Mouse (Mus musculus): ENCODE results near the gene Lag3.
"Not testable (repeated sequence)": the region's sequence is repeated elsewhere in the genome, so short reads cannot be mapped to it uniquely, and the experiment has no call there.

The Lag3 gene

GRCm38 (mm10) chr6:124900056-124900800 is 11.3 kb downstream of the Lag3 start:
- DNase-seq (ENCODE audit: low spot score): no peak

- no peak for DNase-seq (ENCODE audit: low spot score)
Measured at GRCm38 (mm10) chr6:124898359-124898758, 13.1 kb downstream of the Lag3 start.

- DNase-seq (ENCODE audit: low spot score): not testable (repeated sequence)
Measured at GRCm38 (mm10) chr6:124894113-124894512, 17.4 kb downstream of the Lag3 start.

DNA sequence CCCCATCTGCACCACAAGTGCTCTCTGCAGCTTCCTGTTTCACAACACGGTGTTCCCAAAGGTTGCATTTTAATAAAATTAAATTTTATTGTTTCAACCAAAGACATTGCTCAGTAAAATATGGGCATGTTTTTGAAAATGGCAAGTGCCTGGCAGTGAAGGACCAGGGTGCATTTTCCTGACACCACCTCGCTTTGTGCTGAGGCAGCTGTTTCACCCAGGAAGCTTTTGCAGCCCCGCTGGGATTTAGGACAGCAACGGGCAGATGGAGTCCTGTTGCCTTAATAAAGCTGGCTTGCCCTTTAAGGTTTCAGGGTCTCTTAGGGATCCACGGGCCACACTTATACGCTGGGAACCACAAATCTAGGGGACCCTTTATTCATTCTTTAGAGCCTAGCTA is 20.5 kb downstream of the Lag3 start:
- DNase-seq (ENCODE audit: low spot score): no peak

- no peak for DNase-seq (ENCODE audit: low spot score)
Measured at GRCm38 (mm10) chr6:124888555-124889125, 22.9 kb downstream of the Lag3 start.

GRCm38 (mm10) chr6:124887986-124888385 is 23.5 kb downstream of the Lag3 start, which contains the start of gene Cd4:
Cd4 (minus strand) TSS chr6:124888221.
- DNase-seq (ENCODE audit: low spot score): no peak

DNA sequence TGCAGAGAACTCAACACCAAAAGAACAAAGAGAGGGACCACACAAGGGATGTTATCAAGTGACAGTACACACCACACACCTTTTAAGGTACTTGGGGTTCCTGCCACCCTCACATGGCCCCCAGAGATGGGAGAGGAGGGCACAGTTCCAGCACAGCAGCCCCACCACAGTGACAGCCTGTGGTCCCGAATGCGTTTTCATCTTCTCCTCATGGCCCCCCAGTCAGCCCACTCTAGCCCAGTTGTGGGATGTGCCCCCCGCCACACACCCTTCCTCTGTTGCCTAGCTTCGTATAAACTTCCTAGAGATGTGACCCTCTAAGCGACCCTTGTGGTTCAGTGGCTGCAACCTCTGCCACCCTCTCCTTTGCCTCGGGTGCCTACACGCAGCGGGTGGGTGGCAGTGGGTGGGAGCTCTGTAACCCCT is 25.5 kb downstream of the Lag3 start:
- DNase-seq (ENCODE audit: low spot score): no peak

GRCm38 (mm10) chr6:124884714-124885500 is 26.6 kb downstream of the Lag3 start:
- no peak for DNase-seq (ENCODE audit: low spot score)

DNA sequence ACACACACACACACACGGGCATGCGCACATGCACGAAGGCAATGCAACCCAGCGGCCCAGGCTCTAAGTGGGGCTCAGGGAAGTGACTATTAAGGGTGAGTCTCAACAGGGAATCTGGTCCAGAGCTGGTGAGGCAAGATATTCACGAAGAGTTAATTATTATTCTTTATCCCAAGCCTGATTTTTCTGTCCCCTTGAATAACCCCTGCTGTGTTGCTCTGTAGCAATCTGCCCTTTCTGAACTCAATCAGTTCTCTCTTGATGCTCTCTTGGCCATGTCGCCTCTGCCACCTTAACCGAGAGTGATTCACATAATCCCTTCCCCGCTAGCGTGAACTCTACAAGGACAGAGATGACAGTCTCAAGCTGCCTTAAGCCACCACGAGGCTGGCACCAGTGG is 28.2 kb downstream of the Lag3 start:
- no peak for DNase-seq (ENCODE audit: low spot score)

DNA sequence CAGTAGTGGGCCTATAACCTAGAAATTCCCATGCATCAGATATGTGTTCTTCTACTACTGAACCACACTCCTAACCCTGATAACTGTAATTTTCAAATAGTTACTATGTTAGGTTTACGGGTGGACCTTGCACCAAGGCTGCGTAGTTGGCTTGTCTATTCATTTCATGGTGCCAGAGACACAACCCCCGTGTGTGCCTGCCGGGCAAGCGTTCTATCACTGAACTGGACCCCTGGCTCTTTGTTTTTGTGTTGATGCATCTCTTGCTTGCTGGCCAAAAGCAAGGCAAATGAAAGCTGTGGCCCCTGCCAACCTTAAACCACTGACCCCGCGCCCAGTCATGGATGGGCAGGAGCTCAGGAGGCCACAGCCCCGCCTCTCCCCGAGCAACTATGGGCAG is 29.7 kb downstream of the Lag3 start:
- no peak for DNase-seq (ENCODE audit: low spot score)

- no peak for DNase-seq (ENCODE audit: low spot score)
Measured at GRCm38 (mm10) chr6:124879390-124879789, 32.1 kb downstream of the Lag3 start.

GRCm38 (mm10) chr6:124874348-124874747 is 37.2 kb downstream of the Lag3 start:
- DNase-seq (ENCODE audit: low spot score): no peak

- DNase-seq (ENCODE audit: low spot score): no peak
Measured at GRCm38 (mm10) chr6:124866560-124866959, 44.9 kb downstream of the Lag3 start.

DNA sequence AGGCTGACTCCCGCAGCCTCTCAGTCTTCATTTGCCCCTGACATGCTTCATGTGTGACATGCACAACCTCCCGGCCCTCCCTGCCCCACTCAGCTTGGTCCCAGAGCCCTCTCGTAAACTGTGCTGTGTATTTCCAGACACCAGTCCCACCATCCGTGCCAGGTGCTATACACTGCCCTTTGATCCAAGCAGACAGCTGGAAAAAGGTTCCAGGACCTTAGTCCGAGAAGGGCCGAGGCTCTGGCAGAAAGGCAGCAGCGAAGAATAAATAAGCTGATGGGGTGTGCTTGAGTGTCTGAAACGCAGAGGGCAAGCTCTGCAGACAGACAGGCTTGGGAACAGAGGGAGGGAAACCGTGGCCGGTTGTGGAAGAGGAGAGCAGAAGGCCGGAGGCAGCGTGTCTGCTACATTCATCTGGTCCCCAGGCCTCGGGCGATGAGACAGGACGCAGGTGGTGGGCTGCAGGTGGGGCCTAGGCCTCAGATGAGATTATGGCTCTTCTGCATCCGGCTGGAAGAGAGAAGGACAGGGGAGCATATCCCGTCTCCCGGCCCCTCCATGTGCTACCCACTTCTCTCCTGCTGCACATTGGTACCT is 45.6 kb downstream of the Lag3 start:
- no peak for DNase-seq (ENCODE audit: low spot score)

DNA sequence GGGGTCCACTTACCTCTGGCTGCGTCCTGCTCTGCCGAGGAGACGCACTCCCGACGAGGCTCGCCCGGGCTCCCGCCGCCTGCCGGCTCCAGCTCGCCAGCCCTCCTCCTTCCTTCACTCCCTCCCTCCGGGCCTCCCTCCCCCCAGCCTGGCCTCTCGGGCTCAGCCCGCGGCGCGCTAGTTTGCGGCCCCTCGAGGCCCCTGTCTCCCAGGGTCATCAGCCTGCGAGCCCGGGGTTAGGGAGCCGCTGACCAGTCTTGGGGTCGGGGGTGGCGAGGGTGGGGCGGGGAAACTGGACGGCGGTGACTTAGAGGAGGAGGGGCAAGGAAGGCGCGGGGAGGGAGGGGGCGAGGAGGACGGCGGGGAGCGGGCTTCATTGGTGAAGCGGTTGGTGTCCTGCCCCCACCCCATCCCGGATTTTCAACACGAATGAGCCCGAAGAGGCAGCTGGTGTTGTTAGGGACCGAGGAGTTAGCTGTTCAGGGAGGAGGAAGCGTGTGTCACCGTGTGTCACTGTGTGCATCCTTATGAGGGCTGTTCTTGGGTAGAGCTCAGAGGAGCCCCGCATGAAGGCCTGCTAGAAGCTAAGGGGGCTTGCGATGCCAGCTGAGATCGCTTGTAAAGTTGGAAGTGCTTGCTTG is 47.7 kb downstream of the Lag3 start, which contains the start of gene Gpr162:
TSS of gene Gpr162 (minus strand) at position 326 of the 641 bp plus-strand sequence.
- peak; percentile 43 for DNase-seq (ENCODE audit: low spot score)

DNA sequence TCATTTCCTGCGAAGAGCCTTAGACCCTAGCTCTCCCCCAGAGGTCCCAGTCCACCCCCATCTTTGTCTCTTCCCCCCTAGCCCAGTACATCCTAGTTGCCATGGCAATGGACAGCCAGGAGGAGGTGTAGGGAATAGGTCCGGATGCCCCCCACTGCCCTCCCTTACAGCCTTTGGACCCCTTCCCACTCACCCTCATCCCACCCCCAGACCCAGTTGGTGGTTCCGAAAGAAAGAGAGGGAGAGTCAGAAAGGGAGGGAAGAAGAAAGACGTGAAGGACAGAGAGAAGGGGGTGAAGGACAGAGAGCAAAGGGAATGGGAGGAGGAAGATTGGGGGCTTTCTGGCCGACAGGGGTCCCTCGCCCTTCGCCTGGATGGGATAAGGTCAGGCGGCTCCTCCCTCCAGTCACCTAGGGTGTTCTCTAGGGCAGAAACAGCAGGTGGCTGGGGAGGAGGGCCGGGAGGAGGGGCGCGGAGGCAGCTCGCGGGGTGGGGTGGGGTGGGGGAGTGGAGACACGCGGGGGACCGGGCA is 48.3 kb downstream of the Lag3 start:
- DNase-seq (ENCODE audit: low spot score): no peak

DNA sequence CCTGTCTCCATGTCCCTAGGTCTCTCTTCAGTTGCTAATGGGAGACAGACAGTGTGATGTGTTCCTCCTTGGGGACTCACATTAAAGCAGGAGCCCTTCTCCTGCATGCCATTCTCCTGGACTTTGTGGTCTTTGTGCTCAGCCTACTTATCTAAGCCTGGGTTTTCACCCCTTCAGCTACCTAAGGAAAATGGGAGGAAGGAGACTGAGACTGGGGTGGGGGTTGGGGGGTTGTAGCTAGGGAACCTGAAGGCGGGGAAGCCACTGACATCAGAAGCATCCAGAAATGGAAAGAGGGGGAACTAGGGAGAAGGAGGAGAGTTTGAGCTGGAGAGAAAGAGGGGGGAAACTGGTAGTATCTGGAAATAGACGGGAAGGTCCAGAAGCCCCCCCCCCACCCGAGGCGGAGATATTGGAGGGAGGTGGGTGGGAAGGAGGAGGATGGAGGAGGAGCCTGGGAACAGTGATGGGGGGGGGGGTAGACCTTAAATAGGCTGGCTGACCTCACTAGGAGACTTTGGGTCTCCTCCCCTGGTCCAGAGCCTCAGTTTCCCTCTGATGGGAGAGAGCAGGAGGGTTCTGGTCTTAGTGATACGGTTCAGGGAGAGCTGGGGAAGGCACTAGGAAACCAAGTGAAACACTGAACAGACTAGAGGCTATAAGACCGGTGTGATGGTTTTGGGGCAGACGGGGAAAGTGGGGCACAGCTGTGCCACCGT is 48.9 kb downstream of the Lag3 start:
- no peak for DNase-seq (ENCODE audit: low spot score)

GRCm38 (mm10) chr6:124861802-124862201 is 49.7 kb downstream of the Lag3 start:
- no peak for DNase-seq (ENCODE audit: low spot score)

- no peak for DNase-seq (ENCODE audit: low spot score)
Measured at GRCm38 (mm10) chr6:124861266-124861665, 50.2 kb downstream of the Lag3 start.

DNA sequence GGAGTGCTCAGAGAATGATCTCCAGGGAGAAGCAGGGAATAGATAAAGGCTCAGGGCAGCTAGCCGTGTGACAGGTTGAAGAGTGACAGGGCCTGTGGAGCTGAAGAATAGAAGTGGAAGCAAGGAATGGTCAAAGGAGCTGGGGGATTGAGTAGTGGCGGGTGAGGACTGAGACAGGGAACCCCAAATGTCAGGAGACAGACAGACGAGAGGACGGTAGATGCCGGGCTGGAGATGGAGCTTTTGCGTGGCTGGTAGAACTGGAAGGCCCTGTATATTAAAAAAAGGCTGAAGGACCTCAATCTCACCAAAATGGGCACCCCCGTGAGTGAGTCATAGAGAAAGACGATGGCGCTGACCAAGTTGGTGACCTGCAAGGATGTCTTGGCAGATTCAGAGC is 51.0 kb downstream of the Lag3 start:
- DNase-seq (ENCODE audit: low spot score): no peak

DNA sequence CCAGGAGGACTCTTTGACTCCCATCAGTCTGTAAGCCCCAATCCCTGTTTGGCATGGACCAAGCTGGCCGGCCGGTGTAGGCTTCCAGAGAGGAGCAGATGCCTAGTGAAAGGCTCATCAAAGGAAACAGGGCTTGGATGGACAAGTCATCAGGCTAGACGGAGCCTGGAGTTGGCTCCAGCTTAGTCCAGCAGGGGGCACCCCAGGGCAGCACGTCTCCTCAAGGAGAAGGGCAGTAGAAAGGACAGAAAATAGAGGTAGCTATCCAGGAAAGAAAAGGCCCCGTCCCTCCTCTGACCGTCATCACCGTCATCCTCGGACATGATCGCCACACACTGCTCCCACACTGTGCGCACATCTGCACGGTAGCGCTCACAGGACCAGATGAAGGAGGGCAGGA is 51.8 kb downstream of the Lag3 start:
- peak; percentile 58 for DNase-seq (ENCODE audit: low spot score)

Data from ovary, postnatal 10 days (tissue).